Mouse (Mus musculus) layer of hippocampus, postnatal 25 days (tissue): ENCODE results near the gene Adgrf5. TPM values are rescaled to one million over a fixed set of nuclear protein-coding genes. Genes with fewer than 3 reads are reported as not detected.
"Not testable (repeated sequence)": the region's sequence is repeated elsewhere in the genome, so short reads cannot be mapped to it uniquely, and the experiment has no call there.

Source experiments
- DNase-seq, 2 experiments: peaks; one replicate each; pipeline ENCODE4 v3.0.0; 2022; ENCODE audit warnings: mixed read lengths in 2 of 2, low spot score in 1 of 2; ENCODE audit errors: extremely low spot score in 1 of 2
- total RNA-seq, 2 experiments: library from RNA; stranded (reverse); gene quantifications; 2 replicates each; pipeline ENCODE4 v1.2.3; 2021

Adgrf5 gene
- total RNA-seq, 2 experiments from 2014 or later: 28.1 to 33.1 TPM

- peak; percentile 47 to 86 for DNase-seq
Observed at GRCm38 (mm10) chr17:43458598-43458997, 98.3 kb downstream of the Adgrf5 start.

- DNase-seq: no peak
Observed at GRCm38 (mm10) chr17:43459737-43460230, 99.5 kb downstream of the Adgrf5 start.

GRCm38 (mm10) chr17:43460245-43461181, 100.3 kb downstream of the Adgrf5 start:
- DNase-seq: peak; percentile 46 to 78

GRCm38 (mm10) chr17:43470039-43470438, 109.8 kb downstream of the Adgrf5 start:
- DNase-seq: no peak

- no peak for DNase-seq
Observed at GRCm38 (mm10) chr17:43472558-43472957, 112.3 kb downstream of the Adgrf5 start.

GRCm38 (mm10) chr17:43474775-43475174, 114.5 kb downstream of the Adgrf5 start:
- no peak for DNase-seq

DNA sequence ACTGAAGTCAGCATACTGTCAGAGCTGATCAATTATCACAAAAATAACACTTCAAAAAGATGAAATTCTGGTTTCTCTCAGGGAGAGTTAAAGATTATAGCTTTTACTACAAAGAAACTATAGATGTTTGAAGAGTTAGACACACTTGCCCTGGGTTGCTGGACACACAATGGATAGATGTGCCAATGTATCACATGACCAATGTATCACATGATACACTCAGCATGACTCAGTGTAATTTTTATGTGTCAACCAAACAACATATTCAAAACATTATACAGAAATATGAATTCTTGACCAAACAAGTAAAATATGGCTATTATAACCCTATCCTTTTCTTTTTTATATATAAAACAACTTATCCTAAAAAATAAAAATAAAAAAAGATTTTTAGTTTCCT, 117.4 kb downstream of the Adgrf5 start:
- DNase-seq: no peak

DNA sequence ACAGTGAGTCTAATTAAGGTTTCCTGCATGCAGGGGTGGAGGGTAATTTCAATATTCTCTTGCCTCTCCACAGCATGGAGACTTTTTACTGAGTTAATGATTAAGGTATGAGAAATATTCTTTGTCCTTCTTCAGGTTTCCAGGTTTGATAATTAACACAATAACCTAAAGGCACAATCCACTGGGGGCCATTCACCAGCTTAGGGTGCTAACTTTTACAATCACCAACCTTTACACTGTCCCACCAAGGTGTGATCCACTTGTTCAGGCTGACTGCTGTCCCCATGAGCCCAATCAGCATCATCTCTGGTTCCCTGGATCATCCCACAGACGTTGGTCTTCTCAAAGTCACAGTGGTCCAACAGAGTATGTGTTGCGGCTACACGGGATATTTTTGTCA, 125.7 kb downstream of the Adgrf5 start:
- no peak for DNase-seq

DNA sequence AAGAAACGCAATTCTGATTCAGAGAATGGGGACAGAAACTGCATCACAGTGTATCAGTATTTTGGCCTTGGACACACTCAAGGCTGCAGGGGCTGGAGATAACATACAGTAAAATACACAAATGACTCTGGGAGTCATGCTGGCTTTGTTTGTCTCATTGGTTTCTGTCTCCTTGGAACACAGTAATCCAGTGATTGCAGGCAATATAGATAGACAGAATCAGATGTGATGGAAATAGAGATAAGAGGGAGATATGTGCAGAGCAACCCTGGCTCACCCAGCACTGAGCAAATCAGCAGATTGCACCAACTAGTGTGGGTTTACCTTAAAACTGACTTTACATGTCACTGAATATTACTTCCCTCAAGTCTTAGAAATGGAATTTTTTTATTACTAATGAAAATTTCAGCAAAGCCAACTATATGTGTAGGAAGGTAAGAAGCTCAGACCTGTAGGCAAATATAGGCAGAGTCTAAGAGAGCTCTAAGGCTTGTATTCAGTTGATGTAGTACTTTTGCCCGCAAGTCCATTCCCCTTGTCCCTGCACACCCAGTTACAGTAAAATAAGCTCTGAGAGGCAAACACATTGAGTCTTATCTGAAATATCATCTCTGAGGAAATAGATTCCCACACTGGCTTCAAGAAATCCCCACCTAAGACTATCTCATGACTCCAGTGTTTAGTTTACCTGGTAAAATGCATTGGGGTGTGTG, 128.3 kb downstream of the Adgrf5 start:
- DNase-seq: no peak

DNA sequence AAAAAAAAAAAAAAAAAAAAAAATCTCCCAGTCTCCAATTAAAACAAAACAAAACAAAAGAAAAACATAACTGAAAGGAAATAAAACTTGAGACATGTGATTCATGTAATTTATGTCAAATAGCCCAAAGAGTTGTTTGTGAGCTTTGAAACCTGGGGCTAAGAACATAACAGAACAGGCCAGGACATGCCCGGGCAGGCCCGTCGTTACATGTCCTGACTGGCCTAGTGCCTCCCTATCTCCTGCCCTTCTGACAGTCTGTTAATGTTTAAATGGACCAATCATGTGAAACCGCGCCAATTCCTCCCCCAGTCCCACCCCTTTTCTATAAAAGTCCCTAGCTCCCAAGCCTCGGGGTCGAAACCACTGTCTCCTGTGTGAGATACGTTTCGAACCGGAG, 130.1 kb downstream of the Adgrf5 start:
- not testable (repeated sequence) for DNase-seq

DNA sequence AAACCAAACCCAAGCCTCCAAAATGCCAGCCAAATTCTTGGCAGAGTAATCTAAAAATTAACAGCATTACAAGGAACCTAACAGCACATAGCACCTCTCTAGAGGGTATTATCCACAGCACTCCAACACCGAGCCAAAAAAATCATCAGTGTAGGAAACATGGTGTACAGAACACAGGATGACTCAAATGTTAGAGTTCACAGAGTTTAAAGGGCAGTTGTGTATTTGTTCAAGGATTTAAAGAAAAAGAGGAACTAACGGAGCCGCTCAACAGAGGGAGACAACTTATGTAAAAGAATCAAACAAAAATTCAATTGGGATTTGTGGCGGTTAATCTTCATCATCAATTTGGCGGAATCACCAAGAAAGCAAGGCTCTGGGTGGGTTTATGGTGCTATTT, 135.3 kb downstream of the Adgrf5 start:
- no peak for DNase-seq

DNA sequence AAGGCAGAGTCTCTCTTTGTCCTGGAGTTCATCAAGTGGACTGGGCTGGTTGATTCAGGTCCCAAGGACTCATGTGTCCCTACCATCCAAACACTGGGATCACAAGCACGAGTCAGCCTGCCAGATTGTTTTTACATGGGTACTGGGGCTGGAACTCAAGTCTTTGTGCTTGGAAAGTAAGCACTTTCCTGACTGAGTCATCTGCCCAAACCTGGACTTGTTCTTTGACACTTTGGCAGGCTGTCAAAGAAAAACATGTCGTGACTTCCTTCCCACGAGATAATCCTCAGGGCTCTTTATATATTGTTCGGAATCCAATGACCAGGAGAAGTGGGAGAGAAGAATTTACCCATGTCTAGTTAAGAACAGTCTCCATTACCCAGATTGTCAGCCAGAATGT, 137.3 kb downstream of the Adgrf5 start:
- DNase-seq: no peak

DNA sequence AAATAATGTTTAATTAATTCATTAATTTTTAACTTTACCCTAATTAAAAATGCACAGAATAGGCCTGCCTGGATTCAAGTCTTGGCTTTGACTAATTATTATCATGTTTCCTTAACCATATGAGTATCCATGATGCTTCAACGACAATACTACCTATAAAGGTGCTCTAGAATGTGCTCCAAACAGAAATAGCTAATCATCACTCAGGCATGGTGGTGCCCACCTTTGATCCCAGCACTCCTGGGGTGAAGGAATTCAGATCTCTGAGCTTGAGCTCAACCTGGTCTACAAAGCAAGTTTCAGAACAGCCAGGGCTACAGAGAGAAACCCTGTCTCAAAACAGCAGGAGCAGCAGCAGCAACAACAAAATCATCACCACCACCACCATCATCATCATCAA, 140.3 kb downstream of the Adgrf5 start:
- DNase-seq: no peak

DNA sequence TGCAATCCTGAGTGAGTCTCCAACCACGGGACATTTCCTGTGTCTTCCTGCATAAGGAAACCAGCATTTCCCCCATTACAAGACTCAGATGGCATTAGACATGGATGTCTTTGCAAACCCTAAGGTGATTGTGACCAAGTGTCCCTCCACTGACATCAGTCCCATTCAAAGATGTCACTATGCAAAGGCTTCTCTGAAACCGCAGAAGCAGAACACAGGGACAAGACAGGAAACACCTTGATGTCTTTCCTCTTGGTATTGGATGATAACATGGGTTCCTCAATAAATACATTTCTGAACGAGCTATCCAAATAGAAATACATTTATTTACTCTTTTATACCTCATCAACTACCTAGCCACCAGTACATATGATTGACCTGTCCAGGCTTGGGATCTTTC, 141.0 kb downstream of the Adgrf5 start:
- DNase-seq: no peak

DNA sequence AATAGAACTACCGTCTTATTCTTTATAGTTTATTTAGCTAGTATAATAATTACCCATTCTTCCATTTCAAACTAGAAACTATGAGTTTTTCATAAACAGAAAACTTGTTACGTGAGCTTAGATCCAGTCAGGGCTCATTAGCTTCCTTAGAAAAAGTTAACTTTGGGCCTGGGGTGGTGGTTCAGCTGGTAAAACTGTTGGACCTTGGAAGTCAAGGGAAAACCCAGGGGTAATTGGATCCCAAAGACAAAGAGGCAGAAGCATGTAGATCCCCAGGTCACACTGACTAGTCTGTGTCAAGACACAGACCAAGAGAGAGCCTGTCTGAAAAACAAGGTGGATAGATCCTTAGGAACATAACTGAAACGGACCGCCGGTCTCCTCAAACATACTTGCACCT, 141.4 kb downstream of the Adgrf5 start:
- DNase-seq: no peak

- no peak for DNase-seq
Observed at GRCm38 (mm10) chr17:43502592-43502991, 142.3 kb downstream of the Adgrf5 start, which contains the start of gene Mep1a. Gene Mep1a, minus strand, starts transcription at chr17:43502812.

GRCm38 (mm10) chr17:43503861-43504593, 143.8 kb downstream of the Adgrf5 start:
- DNase-seq: no peak

DNA sequence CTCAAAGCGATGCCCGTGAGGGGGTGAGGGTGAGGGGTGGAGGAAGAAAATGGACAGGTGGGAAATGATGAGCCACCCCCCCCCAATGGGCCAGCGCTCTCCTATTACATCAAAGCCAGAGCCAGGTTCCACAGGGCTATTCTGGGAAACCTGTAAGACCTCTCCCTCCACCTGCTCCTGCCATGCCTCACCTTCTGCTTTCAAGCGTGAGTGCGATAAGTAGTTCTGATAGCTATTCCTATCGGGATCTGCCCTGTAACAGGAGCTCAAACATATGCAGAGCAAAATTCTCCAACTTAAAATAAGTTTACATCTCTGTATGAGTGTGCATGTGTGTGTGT, 144.3 kb downstream of the Adgrf5 start:
- DNase-seq: no peak
